In the genomic region with DNA sequence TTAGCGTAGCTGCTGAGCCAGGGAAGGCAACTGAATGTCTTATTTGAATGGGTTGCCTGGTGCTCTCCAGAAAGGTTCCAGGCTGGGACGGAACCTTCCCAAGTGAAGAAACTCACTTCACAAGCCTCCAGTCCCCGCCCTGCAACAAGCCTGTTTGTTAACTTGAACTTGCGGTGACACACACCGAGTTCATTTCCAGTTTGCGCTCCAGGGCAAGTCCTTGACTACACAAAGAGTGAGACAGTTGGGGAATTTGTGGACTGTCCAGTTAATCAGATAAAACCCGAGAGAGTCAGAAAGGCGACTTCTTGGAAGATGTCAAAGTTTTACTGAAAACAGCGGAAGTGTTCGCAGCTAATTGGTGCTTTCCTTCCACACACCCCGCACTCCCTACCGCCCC, we compare ENCODE assay signal across 23 mouse cellular contexts.
DNase-seq lines count a peak whose midpoint lies in the region; ATAC-seq and TF ChIP-seq lines count a peak whose summit lies in the region.
"Had no signal": no experiment of that assay in that cellular context is flagged by ENCODE, and none has a peak within 500 bp of the region (broad histone marks: within the 10 kb centered on the region; RNA-seq: fewer than 3 reads in every experiment).

No protein-coding gene starts in this region.

- WGBS in lung, postnatal 0 days: 51% methylated on average over 12 of the region's 12 CpGs

- H3K4me3 ChIP-seq in lung, postnatal 0 days (ENCODE audit: low read depth, low read length): no peak overlapping the region
- H3K4me3 ChIP-seq: embryonic facial prominence, embryonic 12.5 days; forebrain, embryonic 15.5 days; heart, embryonic 10.5 days; hindbrain, embryonic 12.5 days had no signal

- ATAC-seq in lung, postnatal 0 days: peak; percentile 14; the same call in 1 of the 2 replicates
- ATAC-seq: forebrain, embryonic 15.5 days; Patski had no signal

- no peaks in the 10 kb centered on the region for H3K27me3 ChIP-seq in lung, postnatal 0 days (replicated peaks; ENCODE audit: insufficient read depth, low read length)
- H3K27me3 ChIP-seq: CH12.LX; embryonic facial prominence, embryonic 12.5 days; forebrain, embryonic 15.5 days; hindbrain, embryonic 12.5 days; Patski had no signal

- peak; percentile 66 for DNase-seq in kidney, adult 9 months
- DNase-seq in kidney, postnatal 14 days: no peak
- DNase-seq in lung, postnatal 0 days (ENCODE audit: low spot score): peak; percentile 33
- no peak for DNase-seq in lung, postnatal 36 days
- DNase-seq in urinary bladder, postnatal 36 days (ENCODE audit: low spot score in 2 of 2): peak; percentile 29 to 52
- no peak for DNase-seq in urinary bladder, postnatal 10 days (ENCODE audit: low spot score)
- DNase-seq in yolk sac, embryonic 10.5 days (ENCODE audit: low spot score): peak; percentile 48
- no peak for DNase-seq in frontal cortex, postnatal 10 days (ENCODE audit: low spot score in 2 of 2)
- DNase-seq: adrenal gland, adult 8-10 months; adrenal gland, postnatal 36 days; cerebellum, adult 11 months; cerebellum, adult 8-10 months; cerebellum, postnatal 25 days; gastrocnemius, postnatal 10 days; heart, adult 18-20 months; heart, postnatal 10 days; heart, postnatal 4 days had no signal

- H3K4me1 ChIP-seq in lung, postnatal 0 days (ENCODE audit: insufficient read depth, low read depth, low read length): no peaks in the 10 kb centered on the region
- H3K4me1 ChIP-seq: embryonic facial prominence, embryonic 12.5 days; forebrain, embryonic 15.5 days; heart, embryonic 10.5 days; hindbrain, embryonic 12.5 days had no signal

- H3K9me3 ChIP-seq in lung, postnatal 0 days (ENCODE audit: low read length): 0 out of 2 replicates have a peak, but pooled peaks cover 4% of the 10 kb centered on the region
- H3K9me3 ChIP-seq: embryonic facial prominence, embryonic 12.5 days; forebrain, embryonic 15.5 days; heart, embryonic 10.5 days; hindbrain, embryonic 12.5 days had no signal

- no peaks in the 10 kb centered on the region for H3K36me3 ChIP-seq in lung, postnatal 0 days (ENCODE audit: insufficient read depth, low read length)
- H3K36me3 ChIP-seq: embryonic facial prominence, embryonic 12.5 days; forebrain, embryonic 15.5 days; heart, embryonic 10.5 days; hindbrain, embryonic 12.5 days had no signal

- no peak overlapping the region for H3K27ac ChIP-seq in lung, postnatal 0 days (ENCODE audit: low read length)
- H3K27ac ChIP-seq: embryonic facial prominence, embryonic 12.5 days; forebrain, embryonic 15.5 days; heart, embryonic 10.5 days; hindbrain, embryonic 12.5 days had no signal

- H3K4me2 ChIP-seq in lung, postnatal 0 days (replicated peaks; ENCODE audit: low read depth, low read length): no peak overlapping the region
- H3K4me2 ChIP-seq: embryonic facial prominence, embryonic 12.5 days; forebrain, embryonic 15.5 days; hindbrain, embryonic 12.5 days had no signal

- TF ChIP-seq EP300 in lung, postnatal 0 days (IDR thresholded peaks at IDR 0.05): no peak

- TF ChIP-seq CTCF in lung, postnatal 0 days (IDR thresholded peaks at IDR 0.05): no peak

- H3K9ac ChIP-seq in lung, postnatal 0 days (replicated peaks; ENCODE audit: low read depth): no peak overlapping the region
- H3K9ac ChIP-seq: embryonic facial prominence, embryonic 12.5 days; forebrain, embryonic 15.5 days; hindbrain, embryonic 12.5 days had no signal

Comparison
In these comparisons a context has a peak if more than half of its experiments do, and no peak if none do; other contexts are left out.
1. DNase-seq: peak in kidney, adult 9 months (single experiment), lung, postnatal 0 days (single experiment), urinary bladder, postnatal 36 days (2 of 2) and yolk sac, embryonic 10.5 days (single experiment); none in kidney, postnatal 14 days (single experiment), lung, postnatal 36 days (single experiment), urinary bladder, postnatal 10 days (single experiment) and frontal cortex, postnatal 10 days (0 of 2).